Mouse (Mus musculus) intestine, embryonic 14.5 days (tissue): ENCODE results near the gene Racgap1. TPM values are rescaled to one million over a fixed set of nuclear protein-coding genes. Genes with fewer than 3 reads are reported as not detected.

ENCODE experiments used
- ATAC-seq: fragments of 200-750 bp; cut with Nextera tagmentation; replicated peaks from 2 replicates; pipeline ENCODE4 v1.8.0; 2017; ENCODE audit warnings: low read depth, moderate number of reproducible peaks, moderate TSS enrichment, moderate library complexity; ENCODE audit not compliant: low FRiP score, low TSS enrichment
- DNase-seq: peaks from one replicate; pipeline ENCODE4 v3.0.0-alpha.2; 2018; ENCODE audit warnings: low spot score
- H3K27ac ChIP-seq: fragments of 300-500 bp; sonication (generic); 2 replicates; pipeline ENCODE4 v1.5.1; 2014; ENCODE audit warnings: low read depth, mild to moderate bottlenecking, control low read depth
- H3K27me3 ChIP-seq: fragments of 300-500 bp; sonication (generic); replicated peaks from 2 replicates; pipeline ENCODE4 v1.6.1; 2014; ENCODE audit warnings: low read length, control low read depth; ENCODE audit not compliant: control insufficient read depth, insufficient read depth
- H3K36me3 ChIP-seq: fragments of 300-500 bp; sonication (generic); 2 replicates; pipeline ENCODE4 v1.6.1; 2014; ENCODE audit warnings: low read length, control low read depth; ENCODE audit not compliant: control insufficient read depth, insufficient read depth
- H3K4me1 ChIP-seq: fragments of 300-500 bp; sonication (generic); replicated peaks from 2 replicates; pipeline ENCODE4 v1.6.1; 2014; ENCODE audit warnings: low read length, control low read depth, mixed read lengths; ENCODE audit not compliant: control insufficient read depth, insufficient read depth
- H3K4me2 ChIP-seq: fragments of 300-500 bp; sonication (generic); 2 replicates; pipeline ENCODE4 v1.6.1; 2014; ENCODE audit warnings: low read length
- H3K4me3 ChIP-seq: fragments of 300-500 bp; sonication (generic); 2 replicates; pipeline ENCODE4 v1.5.1; 2014; ENCODE audit warnings: low read depth, low read length, control low read depth, mixed read lengths
- H3K9ac ChIP-seq: fragments of 300-500 bp; sonication (generic); 2 replicates; pipeline ENCODE4 v1.6.1; 2014; ENCODE audit warnings: mild to moderate bottlenecking, low read length
- H3K9me3 ChIP-seq: fragments of 300-500 bp; sonication (generic); 2 replicates; pipeline ENCODE4 v1.6.1; 2016; ENCODE audit warnings: low read length, control low read depth; ENCODE audit not compliant: control insufficient read depth
- WGBS: fragments of 180-500 bp; shearing (Covaris S2); extraction: QIAGEN DNeasy Blood & Tissue Kit; methylation state at CpG from one replicate; pipeline ENCODE4 v1.1.7; 2014; 5-methylcytosine and 5-hydroxymethylcytosine counted together
- polyA plus RNA-seq: library from polyadenylated mRNA; unstranded; fragments of >200 nt; fragmentation: Nextera tagmentation; extraction: Ambion mirVana; gene quantifications from 2 replicates; pipeline ENCODE4 v1.2.1, GENCODE M21; 2014

Racgap1 gene
- polyA plus RNA-seq = 104 and 111 TPM in 2 replicates

- WGBS = under 1% methylated on average over 65 of the region's 68 CpGs
- Histone ChIP-seq H3K9ac (peak within 1 kb of the TSS; percentile 77), H3K4me1 (peaks cover 40% of the 10 kb centered on the region), H3K4me2 (peak within 1 kb of the TSS; percentile 69), H3K9me3 (no peaks in the 10 kb centered on the region), H3K27ac (peak within 1 kb of the TSS; percentile 29; the same call in 1 of the 2 replicates), H3K27me3 (peaks cover 34% of the 10 kb centered on the region), H3K36me3 (no peaks in the 10 kb centered on the region), H3K4me3 (peak within 1 kb of the TSS; percentile 63)
- ATAC-seq = peak; percentile 92
- peak; percentile 95 for DNase-seq
Observed at GRCm38 (mm10) chr15:99651163-99651872, at the start of gene Racgap1. Gene Racgap1, minus strand, starts transcription at chr15:99651656.

- Histone ChIP-seq H3K36me3 (peaks cover 18% of the 10 kb centered on the region), H3K4me3 (no peak overlapping the region), H3K9me3 (no peaks in the 10 kb centered on the region), H3K9ac (no peak overlapping the region), H3K4me2 (no peak overlapping the region), H3K27ac (no peak overlapping the region), H3K4me1 (peaks cover 17% of the 10 kb centered on the region), H3K27me3 (0 out of 2 replicates have a peak, but pooled peaks cover 6% of the 10 kb centered on the region)
- ATAC-seq (no peak), DNase-seq (no peak)
- WGBS = 79% methylated on average over 18 of the region's 18 CpGs
Observed at GRCm38 (mm10) chr15:99700219-99701106, 49.0 kb upstream of the Racgap1 start.

GRCm38 (mm10) chr15:99699715-99700114 lies 48.3 kb upstream of the Racgap1 start:
- Histone ChIP-seq H3K4me1 (peaks cover 17% of the 10 kb centered on the region), H3K9me3 (no peaks in the 10 kb centered on the region), H3K27ac (no peak overlapping the region), H3K36me3 (peaks cover 14% of the 10 kb centered on the region), H3K27me3 (0 out of 2 replicates have a peak, but pooled peaks cover 6% of the 10 kb centered on the region), H3K4me3 (no peak overlapping the region), H3K4me2 (no peak overlapping the region), H3K9ac (no peak overlapping the region)
- WGBS = 81% methylated on average over 10 of the region's 10 CpGs
- no peak for DNase-seq
- no peak for ATAC-seq

- 0 out of 2 replicates have a peak, but pooled peaks cover 6% of the 10 kb centered on the region for H3K27me3 ChIP-seq
- peaks cover 13% of the 10 kb centered on the region for H3K4me1 ChIP-seq
- no peak overlapping the region for H3K9ac ChIP-seq
- no peaks in the 10 kb centered on the region for H3K9me3 ChIP-seq
- peak overlapping the region; percentile 11; the same call in 1 of the 2 replicates for H3K4me2 ChIP-seq
- 27% methylated on average over 20 of the region's 20 CpGs for WGBS
- no peak for DNase-seq
- peaks cover 3% of the 10 kb centered on the region for H3K36me3 ChIP-seq
- H3K27ac ChIP-seq = no peak overlapping the region
- no peak overlapping the region for H3K4me3 ChIP-seq
- no peak for ATAC-seq
Observed at GRCm38 (mm10) chr15:99698533-99699085, 47.2 kb upstream of the Racgap1 start.

GRCm38 (mm10) chr15:99697309-99697708 lies 45.9 kb upstream of the Racgap1 start:
- no peak for ATAC-seq
- Histone ChIP-seq H3K9ac (no peak overlapping the region), H3K4me3 (no peak overlapping the region), H3K27ac (no peak overlapping the region), H3K4me2 (no peak overlapping the region), H3K4me1 (0 out of 2 replicates have a peak, but pooled peaks cover 2% of the 10 kb centered on the region), H3K36me3 (no peaks in the 10 kb centered on the region), H3K27me3 (0 out of 2 replicates have a peak, but pooled peaks cover 6% of the 10 kb centered on the region), H3K9me3 (no peaks in the 10 kb centered on the region)
- DNase-seq = no peak
- 11% methylated on average over 2 of the region's 2 CpGs for WGBS

GRCm38 (mm10) chr15:99691976-99692375 lies 40.5 kb upstream of the Racgap1 start:
- ATAC-seq = no peak

GRCm38 (mm10) chr15:99690924-99691323 lies 39.5 kb upstream of the Racgap1 start:
- Histone ChIP-seq H3K4me1 (no peaks in the 10 kb centered on the region), H3K27me3 (no peaks in the 10 kb centered on the region; the same call in 1 of the 2 replicates), H3K9me3 (no peaks in the 10 kb centered on the region), H3K36me3 (no peaks in the 10 kb centered on the region), H3K4me2 (no peak overlapping the region), H3K27ac (no peak overlapping the region), H3K9ac (no peak overlapping the region), H3K4me3 (no peak overlapping the region)
- DNase-seq (no peak), ATAC-seq (0 out of 2 replicates have a peak, but pooled peaks have one; percentile 21)
- WGBS = 23% methylated on average over 4 of the region's 4 CpGs

More at GRCm38 (mm10) chr15:99691976-99692375, 40.5 kb upstream of the Racgap1 start:
- no peak overlapping the region for H3K9ac ChIP-seq
- H3K27ac ChIP-seq = no peak overlapping the region
- H3K27me3 ChIP-seq = no peaks in the 10 kb centered on the region; the same call in 1 of the 2 replicates
- no peak overlapping the region for H3K4me2 ChIP-seq
- no peaks in the 10 kb centered on the region for H3K36me3 ChIP-seq
- H3K9me3 ChIP-seq = no peaks in the 10 kb centered on the region
- no peaks in the 10 kb centered on the region for H3K4me1 ChIP-seq
- H3K4me3 ChIP-seq = no peak overlapping the region
- DNase-seq = no peak
- WGBS = 42% methylated on average over 9 of the region's 9 CpGs

GRCm38 (mm10) chr15:99688712-99689111 lies 37.3 kb upstream of the Racgap1 start:
- ATAC-seq = 0 out of 2 replicates have a peak, but pooled peaks have one; percentile 32
- Histone ChIP-seq H3K4me2 (no peak overlapping the region), H3K4me1 (no peaks in the 10 kb centered on the region), H3K27me3 (no peaks in the 10 kb centered on the region; the same call in 1 of the 2 replicates), H3K9ac (no peak overlapping the region), H3K4me3 (no peak overlapping the region), H3K27ac (no peak overlapping the region), H3K9me3 (no peaks in the 10 kb centered on the region), H3K36me3 (no peaks in the 10 kb centered on the region)
- peak; percentile 77 for DNase-seq
- 3% methylated on average over 4 of the region's 4 CpGs for WGBS
